Mouse (Mus musculus) spleen, postnatal 14 days (tissue): ENCODE results near the gene Hsd17b12.

Experiments used
- DNase-seq, 2 experiments: peaks; one replicate each; pipeline ENCODE4 v3.0.0; 2021 to 2022; ENCODE audit warnings: low spot score in 2 of 2

Hsd17b12 gene

GRCm38 (mm10) chr2:94010335-94011291 lies 147.2 kb downstream of the Hsd17b12 start, which contains the start of gene Alkbh3:
Alkbh3 (minus strand) TSS chr2:94010807.
- peak; percentile 72 to 84 for DNase-seq

GRCm38 (mm10) chr2:94002331-94002730 lies 155.4 kb downstream of the Hsd17b12 start:
- peak; percentile 45 to 77 for DNase-seq

GRCm38 (mm10) chr2:94001918-94002317 lies 155.8 kb downstream of the Hsd17b12 start:
- no peak for DNase-seq

GRCm38 (mm10) chr2:94001411-94001810 lies 156.4 kb downstream of the Hsd17b12 start:
- no peak for DNase-seq

GRCm38 (mm10) chr2:93996254-93996653 lies 161.5 kb downstream of the Hsd17b12 start, which contains the start of gene Gm27027:
Gm27027 (minus strand) TSS chr2:93996354.
- no peak for DNase-seq

- DNase-seq = no peak
Measured at GRCm38 (mm10) chr2:93992810-93993209, 165.0 kb downstream of the Hsd17b12 start.

- no peak for DNase-seq
Measured at GRCm38 (mm10) chr2:93992259-93992658, 165.5 kb downstream of the Hsd17b12 start.

- DNase-seq = no peak
Measured at GRCm38 (mm10) chr2:93991336-93991735, 166.4 kb downstream of the Hsd17b12 start.

GRCm38 (mm10) chr2:93988440-93988839 lies 169.3 kb downstream of the Hsd17b12 start:
- no peak for DNase-seq
